Mouse (Mus musculus) limb, embryonic 15.5 days (tissue): ENCODE results near the gene Ap5m1. TPM values are rescaled to one million over a fixed set of nuclear protein-coding genes. Genes with fewer than 3 reads are reported as not detected.
"Not testable (repeated sequence)": the region's sequence is repeated elsewhere in the genome, so short reads cannot be mapped to it uniquely, and the experiment has no call there.

ENCODE experiments used
- ATAC-seq: fragments of 200-750 bp; cut with Nextera tagmentation; 2 replicates; pipeline ENCODE4 v1.8.0; 2017; ENCODE audit warnings: low read depth, moderate TSS enrichment; ENCODE audit not compliant: insufficient number of reproducible peaks, low FRiP score, low TSS enrichment
- H3K27ac ChIP-seq: fragments of 300-500 bp; sonication (generic); 2 replicates; pipeline ENCODE4 v1.5.1; 2015; ENCODE audit warnings: moderate library complexity, mild to moderate bottlenecking, inconsistent platforms
- H3K27me3 ChIP-seq: fragments of 300-500 bp; sonication (generic); 2 replicates; pipeline ENCODE4 v1.6.1; 2015; ENCODE audit warnings: inconsistent platforms
- H3K36me3 ChIP-seq: fragments of 300-500 bp; sonication (generic); 2 replicates; pipeline ENCODE4 v1.6.1; 2015; ENCODE audit warnings: inconsistent platforms
- H3K4me1 ChIP-seq: fragments of 300-500 bp; sonication (generic); 2 replicates; pipeline ENCODE4 v1.6.1; 2015; ENCODE audit warnings: inconsistent platforms
- H3K4me2 ChIP-seq: fragments of 300-500 bp; sonication (generic); 2 replicates; pipeline ENCODE4 v1.6.1; 2015; ENCODE audit warnings: mild to moderate bottlenecking, inconsistent platforms
- H3K4me3 ChIP-seq: fragments of 300-500 bp; sonication (generic); 2 replicates; pipeline ENCODE4 v1.5.1; 2015; ENCODE audit warnings: mild to moderate bottlenecking, inconsistent platforms
- H3K9ac ChIP-seq: fragments of 300-500 bp; sonication (generic); 2 replicates; pipeline ENCODE4 v1.6.1; 2015; ENCODE audit warnings: inconsistent platforms
- H3K9me3 ChIP-seq: fragments of 300-500 bp; sonication (generic); 2 replicates; pipeline ENCODE4 v1.6.1; 2016; ENCODE audit warnings: inconsistent platforms
- WGBS: fragments of 180-500 bp; shearing (Covaris S2); methylation state at CpG from one replicate; pipeline ENCODE4 v1.1.7; 2015; 5-methylcytosine and 5-hydroxymethylcytosine counted together
- polyA plus RNA-seq: library from polyadenylated mRNA; unstranded; fragments of >200 nt; fragmentation: Nextera tagmentation; extraction: Ambion mirVana; gene quantifications from 2 replicates; pipeline ENCODE4 v1.2.1, GENCODE M21; 2015

The Ap5m1 gene
- polyA plus RNA-seq, 1 experiment from 2014 or later = 20.4 TPM

GRCm38 (mm10) chr14:49074361-49074760, 8.5 kb downstream of the Ap5m1 start:
- Histone ChIP-seq H3K9me3 (no peaks in the 10 kb centered on the region), H3K4me1 (no peaks in the 10 kb centered on the region), H3K9ac (no peak overlapping the region), H3K27ac (no peak overlapping the region), H3K27me3 (no peaks in the 10 kb centered on the region), H3K36me3 (peaks cover 9% of the 10 kb centered on the region; the same call in 1 of the 2 replicates), H3K4me3 (no peak overlapping the region), H3K4me2 (no peak overlapping the region)
- 77% methylated on average over 2 of the region's 2 CpGs for whole genome bisulfite sequencing
- no peak for ATAC-seq

- Histone ChIP-seq H3K9ac (no peak overlapping the region), H3K4me1 (no peaks in the 10 kb centered on the region), H3K9me3 (no peaks in the 10 kb centered on the region), H3K27me3 (no peaks in the 10 kb centered on the region), H3K36me3 (peaks cover 26% of the 10 kb centered on the region), H3K27ac (no peak overlapping the region), H3K4me3 (no peak overlapping the region), H3K4me2 (no peak overlapping the region)
- ATAC-seq = no peak
- 95% methylated on average over 2 of the region's 2 CpGs for WGBS
These were observed 12.9 kb downstream of the Ap5m1 start for GRCm38 (mm10) chr14:49078820-49079219.

- no peak overlapping the region for H3K9ac ChIP-seq
- ATAC-seq = no peak
- H3K4me3 ChIP-seq = no peak overlapping the region
- no peak overlapping the region for H3K27ac ChIP-seq
- H3K4me1 ChIP-seq = no peaks in the 10 kb centered on the region
- H3K4me2 ChIP-seq = no peak overlapping the region
- H3K27me3 ChIP-seq = no peaks in the 10 kb centered on the region
- WGBS = 82% methylated on average over 4 of the region's 4 CpGs
- H3K9me3 ChIP-seq = no peaks in the 10 kb centered on the region
- H3K36me3 ChIP-seq = peaks cover 20% of the 10 kb centered on the region
These were observed 20.6 kb downstream of the Ap5m1 start for GRCm38 (mm10) chr14:49086522-49086921.

GRCm38 (mm10) chr14:49088155-49089048, 22.5 kb downstream of the Ap5m1 start:
- no peaks in the 10 kb centered on the region for H3K4me1 ChIP-seq
- H3K36me3 ChIP-seq = peaks cover 13% of the 10 kb centered on the region
- 41% methylated on average over 14 of the region's 14 CpGs for WGBS
- H3K9ac ChIP-seq = no peak overlapping the region
- no peak overlapping the region for H3K4me2 ChIP-seq
- H3K9me3 ChIP-seq = no peaks in the 10 kb centered on the region
- H3K27me3 ChIP-seq = no peaks in the 10 kb centered on the region
- no peak overlapping the region for H3K4me3 ChIP-seq
- H3K27ac ChIP-seq = no peak overlapping the region
- no peak for ATAC-seq

GRCm38 (mm10) chr14:49089461-49090058, 23.7 kb downstream of the Ap5m1 start:
- H3K27me3 ChIP-seq = no peaks in the 10 kb centered on the region
- no peak for ATAC-seq
- H3K4me2 ChIP-seq = no peak overlapping the region
- no peak overlapping the region for H3K4me3 ChIP-seq
- H3K9ac ChIP-seq = no peak overlapping the region
- no peak overlapping the region for H3K27ac ChIP-seq
- no peaks in the 10 kb centered on the region for H3K4me1 ChIP-seq
- 19% methylated on average over 6 of the region's 6 CpGs for WGBS
- H3K36me3 ChIP-seq = peaks cover 8% of the 10 kb centered on the region; the same call in 1 of the 2 replicates
- H3K9me3 ChIP-seq = no peaks in the 10 kb centered on the region

- Histone ChIP-seq H3K27me3 (no peaks in the 10 kb centered on the region), H3K4me3 (no peak overlapping the region), H3K36me3 (peaks cover 6% of the 10 kb centered on the region; the same call in 1 of the 2 replicates), H3K4me2 (no peak overlapping the region), H3K9ac (no peak overlapping the region), H3K9me3 (no peaks in the 10 kb centered on the region), H3K4me1 (no peaks in the 10 kb centered on the region), H3K27ac (no peak overlapping the region)
- WGBS = 35% methylated on average over 5 of the region's 5 CpGs
- ATAC-seq = no peak
These were observed 24.2 kb downstream of the Ap5m1 start for GRCm38 (mm10) chr14:49090102-49090501.

- H3K4me2 ChIP-seq = no peak overlapping the region
- ATAC-seq = no peak
- no peak overlapping the region for H3K4me3 ChIP-seq
- H3K36me3 ChIP-seq = peaks cover 3% of the 10 kb centered on the region; the same call in 1 of the 2 replicates
- H3K4me1 ChIP-seq = no peaks in the 10 kb centered on the region
- H3K27ac ChIP-seq = no peak overlapping the region
- H3K9ac ChIP-seq = no peak overlapping the region
- WGBS = 85% methylated on average over 4 of the region's 4 CpGs
- no peaks in the 10 kb centered on the region for H3K9me3 ChIP-seq
- H3K27me3 ChIP-seq = no peaks in the 10 kb centered on the region
These were observed 25.4 kb downstream of the Ap5m1 start for GRCm38 (mm10) chr14:49091277-49091676.

GRCm38 (mm10) chr14:49091755-49092154, 25.9 kb downstream of the Ap5m1 start:
- H3K27me3 ChIP-seq, H3K36me3 ChIP-seq, H3K4me1 ChIP-seq, ATAC-seq, H3K4me3 ChIP-seq, H3K4me2 ChIP-seq, H3K27ac ChIP-seq, H3K9ac ChIP-seq, H3K9me3 ChIP-seq: not testable (repeated sequence)
- 28% methylated on average over 1 of the region's 1 CpGs for WGBS

- Histone ChIP-seq H3K27ac (no peak overlapping the region), H3K9me3 (no peaks in the 10 kb centered on the region), H3K36me3 (no peaks in the 10 kb centered on the region), H3K4me2 (no peak overlapping the region), H3K9ac (no peak overlapping the region), H3K27me3 (no peaks in the 10 kb centered on the region), H3K4me3 (no peak overlapping the region), H3K4me1 (peaks cover 4% of the 10 kb centered on the region; the same call in 1 of the 2 replicates)
- WGBS = 4% methylated on average over 7 of the region's 7 CpGs
- no peak for ATAC-seq
These were observed 52.5 kb downstream of the Ap5m1 start for GRCm38 (mm10) chr14:49118381-49118780.

GRCm38 (mm10) chr14:49121723-49122122, 55.8 kb downstream of the Ap5m1 start:
- 0 out of 2 replicates have a peak overlapping the region, but pooled peaks have one; percentile 18 for H3K27ac ChIP-seq
- no peak overlapping the region for H3K4me3 ChIP-seq
- H3K27me3 ChIP-seq = no peaks in the 10 kb centered on the region
- 29% methylated on average over 9 of the region's 9 CpGs for WGBS
- H3K9ac ChIP-seq = no peak overlapping the region
- H3K4me2 ChIP-seq = peak overlapping the region; percentile 22; the same call in 1 of the 2 replicates
- H3K36me3 ChIP-seq = no peaks in the 10 kb centered on the region
- peak; percentile 10; the same call in 1 of the 2 replicates for ATAC-seq
- peaks cover 4% of the 10 kb centered on the region; the same call in 1 of the 2 replicates for H3K4me1 ChIP-seq
- H3K9me3 ChIP-seq = no peaks in the 10 kb centered on the region

GRCm38 (mm10) chr14:49127162-49127779, 61.4 kb downstream of the Ap5m1 start:
- H3K4me1 ChIP-seq = no peaks in the 10 kb centered on the region
- H3K27ac ChIP-seq = no peak overlapping the region
- no peaks in the 10 kb centered on the region for H3K36me3 ChIP-seq
- ATAC-seq = no peak
- no peak overlapping the region for H3K4me3 ChIP-seq
- H3K9me3 ChIP-seq = no peaks in the 10 kb centered on the region
- 71% methylated on average over 23 of the region's 23 CpGs for WGBS
- H3K27me3 ChIP-seq = no peaks in the 10 kb centered on the region
- H3K4me2 ChIP-seq = no peak overlapping the region
- H3K9ac ChIP-seq = no peak overlapping the region
